Mouse (Mus musculus): Measurements from ENCODE around the gene Pvr. TPM values are rescaled to one million over a fixed set of nuclear protein-coding genes. Genes with fewer than 3 reads are reported as not detected.
"Not testable (repeated sequence)": the region's sequence is repeated elsewhere in the genome, so short reads cannot be mapped to it uniquely, and the experiment has no call there.

The Pvr gene
- polyA plus RNA-seq, 1 experiment from 2014 or later, result 8.9 TPM

- H3K36me3 ChIP-seq; H3K9ac ChIP-seq; H3K4me2 ChIP-seq; H3K9me3 ChIP-seq; H3K27me3 ChIP-seq; ATAC-seq (ENCODE audit: low read depth); H3K4me1 ChIP-seq (replicated peaks); H3K27ac ChIP-seq (replicated peaks); H3K4me3 ChIP-seq: not testable (repeated sequence)
- WGBS, result 82% methylated on average over 6 of the region's 6 CpGs
These were observed 9.5 kb upstream of the Pvr start for GRCm38 (mm10) chr7:19930481-19930880.

DNA sequence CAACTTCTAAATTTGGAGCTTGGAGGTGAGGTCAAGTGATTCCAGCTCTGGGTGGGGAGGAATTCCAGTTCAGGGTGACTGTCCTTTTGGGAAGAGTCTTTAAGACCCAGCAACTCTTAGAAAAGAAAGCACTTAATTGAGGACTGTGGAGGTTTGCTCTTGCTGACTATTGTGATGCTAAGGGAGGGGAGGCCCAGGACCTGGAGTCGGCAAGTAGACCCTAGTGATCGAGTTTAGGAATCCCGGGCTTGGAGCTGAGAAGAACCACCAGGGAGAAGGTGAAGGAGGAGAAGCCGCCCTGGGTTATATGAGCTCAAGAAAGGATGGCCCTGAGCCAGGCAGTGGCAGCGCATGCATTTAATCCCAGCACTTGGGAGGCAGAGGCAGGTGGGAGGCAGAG, 7.5 kb upstream of the Pvr start:
- no peak overlapping the region for H3K27ac ChIP-seq (replicated peaks)
- no peaks in the 10 kb centered on the region for H3K36me3 ChIP-seq
- H3K4me2 ChIP-seq, result no peak overlapping the region
- H3K4me1 ChIP-seq (replicated peaks), result peaks cover 7% of the 10 kb centered on the region; the same call in 1 of the 2 replicates
- H3K9me3 ChIP-seq, result no peaks in the 10 kb centered on the region
- H3K27me3 ChIP-seq, result 0 out of 2 replicates have a peak, but pooled peaks cover 3% of the 10 kb centered on the region
- no peak overlapping the region for H3K4me3 ChIP-seq
- H3K9ac ChIP-seq, result no peak overlapping the region
- WGBS, result 55% methylated on average over 5 of the region's 5 CpGs
- no peak for ATAC-seq (ENCODE audit: low read depth)

GRCm38 (mm10) chr7:19926849-19927480, 6.0 kb upstream of the Pvr start:
- Histone ChIP-seq H3K27me3 (0 out of 2 replicates have a peak, but pooled peaks cover 3% of the 10 kb centered on the region), H3K9ac (no peak overlapping the region), H3K27ac (replicated peaks) (no peak overlapping the region), H3K4me1 (replicated peaks) (no peaks in the 10 kb centered on the region; the same call in 1 of the 2 replicates), H3K36me3 (no peaks in the 10 kb centered on the region), H3K9me3 (no peaks in the 10 kb centered on the region), H3K4me3 (no peak overlapping the region), H3K4me2 (no peak overlapping the region)
- WGBS, result 79% methylated on average over 2 of the region's 2 CpGs
- no peak for ATAC-seq (ENCODE audit: low read depth)

DNA sequence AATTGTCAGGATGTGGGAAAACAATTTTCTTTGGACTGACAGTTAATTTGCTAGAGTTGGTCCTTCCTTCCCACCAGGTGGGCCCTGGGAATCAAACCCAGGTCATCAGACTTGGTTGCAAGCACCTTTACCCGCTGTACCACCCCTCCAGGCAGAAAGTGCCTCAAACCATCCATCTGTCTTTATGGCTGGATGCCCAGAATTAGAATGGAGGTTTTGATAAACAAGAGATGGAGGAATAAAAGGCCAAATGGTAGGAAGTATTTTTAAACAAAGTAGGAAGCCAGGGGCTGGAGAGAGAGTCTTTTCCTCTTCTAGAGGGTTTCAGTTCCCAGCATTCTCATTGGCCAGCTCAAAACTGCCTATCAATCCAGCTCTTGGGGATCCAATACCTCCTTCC, 4.4 kb upstream of the Pvr start:
- WGBS, result 52% methylated on average over 1 of the region's 1 CpGs
- Histone ChIP-seq H3K4me3 (no peak overlapping the region), H3K4me2 (no peak overlapping the region), H3K9ac (no peak overlapping the region), H3K9me3 (no peaks in the 10 kb centered on the region), H3K27me3 (no peaks in the 10 kb centered on the region), H3K27ac (replicated peaks) (no peak overlapping the region), H3K4me1 (replicated peaks) (peaks cover 6% of the 10 kb centered on the region), H3K36me3 (no peaks in the 10 kb centered on the region)
- no peak for ATAC-seq (ENCODE audit: low read depth)

DNA sequence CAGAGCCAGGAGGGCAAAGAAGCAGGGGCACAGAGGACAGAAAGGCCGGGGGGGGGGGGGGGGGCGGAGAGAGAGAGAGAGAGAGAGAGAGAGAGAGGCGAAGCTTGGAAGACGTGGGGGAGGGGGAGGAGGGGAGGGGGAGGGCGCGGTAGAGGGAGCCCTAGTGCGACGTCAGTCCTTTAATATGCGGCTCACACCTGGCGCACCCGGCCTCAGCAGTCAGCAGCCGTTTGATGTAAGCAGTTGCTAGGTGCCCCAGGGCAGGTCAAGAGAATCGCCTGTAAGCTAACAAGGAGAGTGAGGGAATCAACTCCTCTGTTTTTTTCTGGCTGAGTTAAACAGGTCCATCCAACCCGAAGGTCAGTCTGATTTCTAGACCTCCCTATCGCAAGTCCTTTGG, 2.8 kb upstream of the Pvr start:
- ATAC-seq (ENCODE audit: low read depth), result no peak
- Histone ChIP-seq H3K4me1 (replicated peaks) (peaks cover 13% of the 10 kb centered on the region), H3K27ac (replicated peaks) (no peak overlapping the region), H3K4me3 (no peak overlapping the region), H3K9ac (no peak overlapping the region), H3K27me3 (no peaks in the 10 kb centered on the region), H3K9me3 (no peaks in the 10 kb centered on the region), H3K36me3 (no peaks in the 10 kb centered on the region), H3K4me2 (no peak overlapping the region)
- WGBS, result 11% methylated on average over 11 of the region's 15 CpGs

DNA sequence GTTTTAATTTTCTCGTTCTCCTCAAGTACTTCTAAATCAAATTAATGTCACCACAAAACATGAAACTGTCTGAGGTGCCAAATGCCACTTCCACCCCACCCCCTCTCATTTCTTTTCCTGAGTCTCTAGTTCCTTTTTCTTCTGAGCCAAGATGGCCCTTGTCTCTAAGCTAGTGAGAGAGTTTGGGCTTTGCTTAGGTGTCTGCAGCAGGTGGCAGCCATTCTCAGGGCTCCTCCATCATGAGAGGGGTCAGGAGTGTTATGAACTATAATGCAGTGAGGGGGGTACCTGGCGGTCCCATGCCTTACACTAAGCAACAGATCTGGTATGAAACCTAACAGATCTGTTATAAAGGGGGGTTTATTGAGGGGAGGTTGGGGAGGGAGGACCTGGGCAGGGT, 2.4 kb upstream of the Pvr start:
- no peak for ATAC-seq (ENCODE audit: low read depth)
- no peak overlapping the region for H3K4me2 ChIP-seq
- H3K4me1 ChIP-seq (replicated peaks), result peaks cover 13% of the 10 kb centered on the region
- 41% methylated on average over 2 of the region's 2 CpGs for WGBS
- no peak overlapping the region for H3K27ac ChIP-seq (replicated peaks)
- no peak overlapping the region for H3K4me3 ChIP-seq
- H3K9me3 ChIP-seq, result no peaks in the 10 kb centered on the region
- H3K36me3 ChIP-seq, result no peaks in the 10 kb centered on the region
- H3K27me3 ChIP-seq, result no peaks in the 10 kb centered on the region
- no peak overlapping the region for H3K9ac ChIP-seq

DNA sequence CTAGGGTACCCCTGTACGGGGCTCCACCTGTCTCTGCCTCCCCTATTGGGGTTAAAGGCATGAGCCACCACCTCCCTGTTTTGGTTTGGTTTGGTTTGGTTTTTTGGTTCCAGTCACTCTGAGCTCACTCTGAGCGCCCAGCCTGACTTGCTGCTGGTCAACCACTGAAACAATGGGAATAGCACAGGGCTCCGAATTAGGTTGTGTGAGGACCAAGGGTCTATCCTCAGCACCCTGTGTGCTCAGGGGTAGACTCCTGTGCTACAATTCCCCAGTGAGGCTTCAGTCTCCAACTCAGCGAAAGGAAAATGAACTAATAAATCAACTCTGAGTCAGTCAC, 824 bp downstream of the Pvr start:
- Histone ChIP-seq H3K27ac (replicated peaks) (peak overlapping the region; percentile 86; the same call in 1 of the 2 replicates), H3K9me3 (no peaks in the 10 kb centered on the region), H3K4me1 (replicated peaks) (peaks cover 13% of the 10 kb centered on the region), H3K36me3 (peaks cover 9% of the 10 kb centered on the region), H3K27me3 (no peaks in the 10 kb centered on the region), H3K9ac (peak overlapping the region; percentile 87), H3K4me3 (peak overlapping the region; percentile 72), H3K4me2 (peak overlapping the region; percentile 62)
- peak; percentile 58 for ATAC-seq (ENCODE audit: low read depth)
- 37% methylated on average over 4 of the region's 4 CpGs for WGBS

GRCm38 (mm10) chr7:19914558-19914957, 6.4 kb downstream of the Pvr start:
- WGBS, result 94% methylated on average over 7 of the region's 7 CpGs
- peaks cover 16% of the 10 kb centered on the region for H3K36me3 ChIP-seq
- no peak overlapping the region for H3K4me3 ChIP-seq
- no peak for ATAC-seq (ENCODE audit: low read depth)
- H3K27ac ChIP-seq (replicated peaks), result no peak overlapping the region
- no peak overlapping the region for H3K4me2 ChIP-seq
- H3K9ac ChIP-seq, result no peak overlapping the region
- H3K27me3 ChIP-seq, result no peaks in the 10 kb centered on the region
- no peaks in the 10 kb centered on the region for H3K9me3 ChIP-seq
- H3K4me1 ChIP-seq (replicated peaks), result no peaks in the 10 kb centered on the region

DNA sequence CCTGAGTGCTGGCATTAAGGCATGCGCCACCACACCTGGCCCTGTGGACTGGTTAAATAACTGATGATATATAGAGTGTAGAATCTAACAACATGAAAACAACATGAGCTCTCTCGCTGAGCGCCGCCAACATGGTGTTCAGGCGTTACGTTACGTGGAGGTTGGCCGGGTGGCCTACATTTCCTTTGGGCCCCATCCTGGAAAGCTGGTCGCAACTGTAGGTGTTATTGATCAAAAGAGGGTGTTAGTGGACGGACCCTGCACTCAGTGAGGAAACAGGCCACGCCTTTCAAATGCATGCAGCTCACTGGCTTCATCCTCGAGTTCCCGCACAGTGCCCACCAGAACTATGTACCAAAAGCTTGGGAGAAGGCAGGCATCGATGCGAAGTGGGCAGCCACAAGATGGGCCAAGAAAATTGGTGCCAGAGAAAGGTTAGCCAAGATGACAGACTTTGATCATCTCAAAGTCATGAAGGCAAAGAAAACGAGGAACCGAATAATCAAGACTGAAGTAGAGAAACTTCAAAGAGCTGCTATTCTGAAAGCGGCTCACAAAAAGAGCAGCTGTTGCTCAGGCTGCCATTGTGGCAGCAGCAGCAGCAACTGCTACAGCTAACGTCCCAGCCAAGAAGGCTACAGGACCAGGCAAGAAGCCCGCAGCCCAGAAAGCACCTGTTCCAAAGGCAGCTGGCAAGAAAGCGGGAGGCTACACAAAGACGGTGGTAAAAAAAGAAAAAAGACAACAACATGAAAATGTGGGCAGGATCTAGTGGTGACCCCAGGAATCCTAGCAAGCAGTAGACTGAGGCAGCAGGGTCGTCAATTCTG, 9.1 kb downstream of the Pvr start:
- no peak overlapping the region for H3K4me2 ChIP-seq
- ATAC-seq (ENCODE audit: low read depth), result no peak
- H3K36me3 ChIP-seq, result peaks cover 33% of the 10 kb centered on the region
- H3K9me3 ChIP-seq, result peaks cover under 1% of the 10 kb centered on the region; the same call in 1 of the 2 replicates
- no peaks in the 10 kb centered on the region for H3K27me3 ChIP-seq
- H3K4me3 ChIP-seq, result no peak overlapping the region
- WGBS, result 88% methylated on average over 23 of the region's 23 CpGs
- H3K9ac ChIP-seq, result no peak overlapping the region
- no peak overlapping the region for H3K27ac ChIP-seq (replicated peaks)
- no peaks in the 10 kb centered on the region for H3K4me1 ChIP-seq (replicated peaks)

GRCm38 (mm10) chr7:19911292-19911658, 9.7 kb downstream of the Pvr start:
- Histone ChIP-seq H3K4me3 (no peak overlapping the region), H3K4me1 (replicated peaks) (no peaks in the 10 kb centered on the region), H3K9me3 (peaks cover 5% of the 10 kb centered on the region; the same call in 1 of the 2 replicates), H3K4me2 (no peak overlapping the region), H3K27me3 (no peaks in the 10 kb centered on the region), H3K36me3 (peaks cover 33% of the 10 kb centered on the region), H3K9ac (no peak overlapping the region), H3K27ac (replicated peaks) (no peak overlapping the region)
- WGBS, result 92% methylated on average over 6 of the region's 6 CpGs
- no peak for ATAC-seq (ENCODE audit: low read depth)

- ATAC-seq (ENCODE audit: low read depth), result peak; percentile 80
- Histone ChIP-seq H3K36me3 (peaks cover 35% of the 10 kb centered on the region), H3K4me1 (replicated peaks) (no peaks in the 10 kb centered on the region), H3K4me3 (no peak overlapping the region), H3K4me2 (no peak overlapping the region), H3K9me3 (peaks cover 5% of the 10 kb centered on the region; the same call in 1 of the 2 replicates), H3K27ac (replicated peaks) (no peak overlapping the region), H3K9ac (no peak overlapping the region), H3K27me3 (no peaks in the 10 kb centered on the region)
- 48% methylated on average over 21 of the region's 21 CpGs for WGBS
These were observed 10.3 kb downstream of the Pvr start for GRCm38 (mm10) chr7:19910421-19911291.

GRCm38 (mm10) chr7:19889881-19890280, 31.1 kb downstream of the Pvr start:
- Histone ChIP-seq H3K9me3 (0 out of 2 replicates have a peak, but pooled peaks cover 2% of the 10 kb centered on the region), H3K4me3 (no peak overlapping the region), H3K4me1 (replicated peaks) (no peaks in the 10 kb centered on the region), H3K4me2 (no peak overlapping the region), H3K9ac (no peak overlapping the region), H3K36me3 (no peaks in the 10 kb centered on the region), H3K27me3 (no peaks in the 10 kb centered on the region), H3K27ac (replicated peaks) (no peak overlapping the region)
- 43% methylated on average over 8 of the region's 8 CpGs for WGBS
- ATAC-seq (ENCODE audit: low read depth), result no peak

All from neural tube, embryonic 13.5 days (tissue).